Mouse (Mus musculus) bone marrow macrophage, adult 2 months (primary cell): ENCODE measurements around the gene Igsf10. TPM values are rescaled to one million over a fixed set of nuclear protein-coding genes. Genes with fewer than 3 reads are reported as not detected.

Experiments
- H3K27ac ChIP-seq: 2 replicates; pipeline ENCODE4 v1.5.1; 2012; ENCODE audit warnings: low read depth, low read length; ENCODE audit not compliant: insufficient read depth
- H3K4me1 ChIP-seq: 2 replicates; pipeline ENCODE4 v1.6.1; 2012; ENCODE audit warnings: low read length; ENCODE audit not compliant: control insufficient read depth, insufficient read depth
- H3K4me3 ChIP-seq: 2 replicates; pipeline ENCODE4 v1.5.1; 2012; ENCODE audit warnings: mild to moderate bottlenecking, low read length, moderate library complexity; ENCODE audit not compliant: insufficient read depth
- CTCF ChIP-seq: IDR thresholded peaks from 2 replicates; pipeline ENCODE4 v1.5.1; 2012; ENCODE audit warnings: low read depth, mild to moderate bottlenecking, low read length, moderate library complexity
- POLR2A ChIP-seq: IDR thresholded peaks from 2 replicates; pipeline ENCODE4 v1.6.1; 2012; ENCODE audit warnings: mild to moderate bottlenecking, low read depth, low read length, borderline replicate concordance
- polyA plus RNA-seq: library from polyadenylated mRNA; stranded (reverse); fragments of >200 nt; gene quantifications from 2 replicates; pipeline ENCODE4 v1.2.4, GENCODE M21; 2012; ENCODE audit not compliant: missing spikeins, insufficient read depth, insufficient read length

Gene Igsf10
- polyA plus RNA-seq, 1 experiment: not detected

DNA sequence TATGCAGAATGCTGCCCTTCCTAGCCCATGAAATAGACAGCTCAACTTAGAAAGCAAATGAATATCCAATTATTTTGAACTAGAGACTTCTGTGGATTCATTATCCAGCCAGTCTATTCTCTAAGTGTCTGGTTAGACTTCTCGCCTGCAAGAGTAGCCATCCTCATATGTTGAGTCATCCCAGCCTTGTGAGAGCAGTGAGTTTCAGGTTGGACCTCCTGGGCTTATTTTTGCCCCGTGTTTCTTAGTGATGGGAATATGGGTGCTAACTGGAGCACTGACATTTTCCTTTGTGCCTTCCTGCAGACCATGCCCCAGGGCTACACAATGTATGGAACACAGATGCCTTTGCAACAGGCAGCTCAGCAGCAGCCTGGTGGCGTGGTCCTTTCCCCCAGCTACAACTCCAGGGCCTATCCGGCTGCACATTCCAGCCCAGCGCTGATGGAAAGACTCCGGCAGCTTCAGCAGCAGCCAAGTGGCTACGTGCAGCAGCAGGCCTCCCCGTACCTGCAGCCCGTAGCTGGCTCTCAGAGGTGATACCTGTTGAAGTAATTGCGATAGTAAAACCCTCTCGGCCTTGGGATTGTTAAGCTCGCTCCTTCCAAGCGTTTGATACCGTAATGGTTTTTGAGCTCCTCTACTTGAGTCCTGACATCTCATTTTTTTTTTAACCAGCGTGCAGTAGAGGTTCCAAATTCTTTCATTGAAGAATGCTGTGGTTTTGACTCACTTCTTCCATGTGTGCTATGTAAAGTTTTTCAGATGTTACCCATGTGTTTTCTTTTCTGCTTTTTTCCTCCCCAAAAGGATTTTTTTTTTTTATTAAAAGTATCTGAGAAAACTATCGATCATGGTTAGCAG, 48.3 kb downstream of the Igsf10 start:
- Histone ChIP-seq H3K4me3 (no peak overlapping the region), H3K4me1 (peaks cover 2% of the 10 kb centered on the region; the same call in 1 of the 2 replicates), H3K27ac (no peak overlapping the region)
- no peak for TF ChIP-seq POLR2A
- TF ChIP-seq CTCF: no peak

DNA sequence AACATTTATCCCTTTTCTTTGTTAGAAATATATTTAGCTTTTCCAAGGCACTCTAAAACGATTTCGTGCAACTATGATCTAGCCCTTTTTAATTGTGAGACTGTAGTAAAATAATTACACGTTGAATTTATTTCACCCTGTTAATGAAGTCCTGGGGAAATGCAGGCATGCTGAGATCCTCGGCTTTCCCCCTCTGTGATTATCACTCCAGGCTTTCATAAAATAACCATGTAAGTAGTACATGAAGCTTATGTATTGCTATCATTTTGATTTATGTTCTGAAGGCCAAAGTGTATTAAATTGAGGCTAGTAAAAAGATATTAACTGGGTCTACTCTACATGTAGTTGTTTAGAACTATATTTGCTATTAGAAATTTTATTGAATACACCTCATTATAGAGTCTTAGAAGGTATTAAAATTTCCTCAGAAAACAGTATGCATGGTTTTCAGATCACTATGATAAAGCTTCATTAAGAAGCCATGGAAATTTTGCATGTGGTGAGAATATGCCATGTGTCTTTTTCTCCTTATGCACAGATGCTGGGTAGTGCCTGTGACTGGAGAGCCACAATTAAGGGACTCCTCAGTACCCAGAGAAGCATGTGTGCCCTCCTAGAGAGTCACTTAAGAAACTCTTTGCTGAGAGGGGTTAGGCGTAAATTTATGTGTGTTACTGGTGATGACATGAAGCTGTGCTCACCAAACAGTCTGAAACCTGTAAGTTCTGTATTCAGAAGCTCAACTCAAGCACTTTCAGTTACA, 50.6 kb downstream of the Igsf10 start:
- peaks cover 2% of the 10 kb centered on the region; the same call in 1 of the 2 replicates for H3K4me1 ChIP-seq

DNA sequence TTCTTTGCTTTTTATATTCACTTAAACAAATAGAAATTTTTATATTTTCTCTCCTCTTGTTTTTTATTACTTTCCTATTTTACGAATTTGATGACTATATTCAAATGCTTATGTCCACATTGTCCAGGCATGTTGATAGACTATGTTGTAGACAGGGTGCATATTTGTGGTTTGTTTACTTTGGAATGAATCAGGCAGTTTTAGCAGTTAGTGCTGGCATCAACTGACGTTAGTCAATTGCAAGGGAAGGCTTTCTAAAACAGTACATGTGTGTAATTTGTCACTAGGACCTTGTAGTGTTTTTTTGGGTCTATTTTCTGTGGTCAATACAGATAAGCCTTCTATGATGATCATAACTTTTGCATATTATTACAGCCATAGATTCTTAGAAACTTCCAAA, 53.6 kb downstream of the Igsf10 start:
- H3K4me1 ChIP-seq: no peaks in the 10 kb centered on the region
- H3K4me3 ChIP-seq: no peak overlapping the region
- no peak overlapping the region for H3K27ac ChIP-seq
- no peak for TF ChIP-seq CTCF
- TF ChIP-seq POLR2A: no peak

More for the DNA sequence above, 50.6 kb downstream of the Igsf10 start:
- Histone ChIP-seq H3K4me3 (no peak overlapping the region), H3K27ac (no peak overlapping the region)
- no peak for TF ChIP-seq POLR2A
- no peak for TF ChIP-seq CTCF

- no peak for TF ChIP-seq CTCF
- TF ChIP-seq POLR2A: no peak
- Histone ChIP-seq H3K4me3 (no peak overlapping the region), H3K4me1 (no peaks in the 10 kb centered on the region), H3K27ac (no peak overlapping the region)
Measured at GRCm38 (mm10) chr3:59278620-59279019, 65.6 kb downstream of the Igsf10 start.

GRCm38 (mm10) chr3:59278254-59278533, 66.0 kb downstream of the Igsf10 start:
- TF ChIP-seq POLR2A (no peak), CTCF (no peak)
- Histone ChIP-seq H3K27ac (no peak overlapping the region), H3K4me3 (no peak overlapping the region), H3K4me1 (no peaks in the 10 kb centered on the region)

GRCm38 (mm10) chr3:59277502-59278253, 66.5 kb downstream of the Igsf10 start:
- Histone ChIP-seq H3K4me3 (no peak overlapping the region), H3K4me1 (no peaks in the 10 kb centered on the region), H3K27ac (no peak overlapping the region)
- TF ChIP-seq POLR2A (no peak), CTCF (no peak)

GRCm38 (mm10) chr3:59270811-59271210, 73.4 kb downstream of the Igsf10 start:
- no peaks in the 10 kb centered on the region for H3K4me1 ChIP-seq
- no peak overlapping the region for H3K27ac ChIP-seq
- TF ChIP-seq POLR2A (no peak), CTCF (no peak)
- H3K4me3 ChIP-seq: no peak overlapping the region

Other genes starting within 250 kb of the Igsf10 start
- 0.98 and 1.1 TPM in 2 replicates for gene Gpr171, start 242.6 kb downstream of the Igsf10 start, polyA plus RNA-seq
- gene P2ry14, start 190.8 kb downstream of the Igsf10 start, polyA plus RNA-seq: 65.5 and 75.6 TPM in 2 replicates
- gene Gpr87, start 149.3 kb downstream of the Igsf10 start, polyA plus RNA-seq: not detected in 2 replicates
- 18.7 and 21.0 TPM in 2 replicates for gene P2ry13, start 133.5 kb downstream of the Igsf10 start, polyA plus RNA-seq
- gene P2ry12, start 81.5 kb downstream of the Igsf10 start, polyA plus RNA-seq: 34.6 and 38.6 TPM in 2 replicates